Mouse (Mus musculus) midbrain, embryonic 10.5 days (tissue): Measurements from ENCODE around the gene Vmn2r55. TPM values are rescaled to one million over a fixed set of nuclear protein-coding genes. Genes with fewer than 3 reads are reported as not detected.
"Not testable (repeated sequence)": the region's sequence is repeated elsewhere in the genome, so short reads cannot be mapped to it uniquely, and the experiment has no call there.

Source experiments
- DNase-seq: peaks from one replicate; pipeline ENCODE4 v3.0.0-alpha.2; 2017; ENCODE audit warnings: low spot score
- H3K27ac ChIP-seq: fragments of 300-500 bp; sonication (generic); replicated peaks from 2 replicates; pipeline ENCODE4 v1.5.1; 2016; ENCODE audit warnings: mild to moderate bottlenecking
- H3K27me3 ChIP-seq: fragments of 300-500 bp; sonication (generic); 2 replicates; pipeline ENCODE4 v1.6.1; 2016; ENCODE audit warnings: low read depth, mild to moderate bottlenecking; ENCODE audit not compliant: poor library complexity, severe bottlenecking
- H3K36me3 ChIP-seq: fragments of 300-500 bp; sonication (generic); 2 replicates; pipeline ENCODE4 v1.6.1; 2016; ENCODE audit warnings: mild to moderate bottlenecking, moderate library complexity
- H3K4me1 ChIP-seq: fragments of 300-500 bp; sonication (generic); 2 replicates; pipeline ENCODE4 v1.6.1; 2016
- H3K4me3 ChIP-seq: fragments of 300-500 bp; sonication (generic); 2 replicates; pipeline ENCODE4 v1.5.1; 2016; ENCODE audit warnings: mild to moderate bottlenecking, moderate library complexity
- H3K9me3 ChIP-seq: fragments of 300-500 bp; sonication (generic); replicated peaks from 2 replicates; pipeline ENCODE4 v1.6.1; 2016; ENCODE audit warnings: mild to moderate bottlenecking
- WGBS: fragments of 180-500 bp; shearing (Covaris S2); methylation state at CpG from one replicate; pipeline ENCODE4 v1.1.7; 2016; 5-methylcytosine and 5-hydroxymethylcytosine counted together
- polyA plus RNA-seq: library from polyadenylated mRNA; unstranded; fragments of >200 nt; fragmentation: Nextera tagmentation; extraction: Ambion mirVana; gene quantifications from 2 replicates; pipeline ENCODE4 v1.2.1, GENCODE M21; 2016

The Vmn2r55 gene
- polyA plus RNA-seq, result not detected in 2 replicates

DNA sequence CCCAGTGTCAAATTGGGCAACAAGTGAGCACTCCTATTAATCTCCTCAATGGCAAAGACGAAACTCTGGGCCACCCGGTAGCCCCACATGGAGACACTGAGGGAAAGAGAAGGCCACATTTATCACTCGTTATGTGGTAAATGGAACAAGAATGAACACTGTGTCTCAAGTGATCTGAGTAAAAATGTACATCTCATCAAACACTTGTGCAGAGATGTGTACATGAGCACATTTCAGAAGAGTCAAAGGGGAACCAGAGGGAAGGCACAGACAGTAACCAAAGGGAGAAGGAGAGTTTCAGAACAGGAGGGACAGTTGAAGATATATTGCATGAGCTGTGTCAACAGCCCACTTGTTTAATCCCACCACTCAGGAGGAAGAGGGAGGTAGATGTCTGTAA lies at the start of gene Vmn2r55:
Gene Vmn2r55 (minus strand): TSS at position 101 of the 400 bp plus-strand sequence.
- not testable (repeated sequence) for H3K4me1 ChIP-seq, H3K4me3 ChIP-seq, DNase-seq, H3K27ac ChIP-seq, H3K36me3 ChIP-seq, H3K27me3 ChIP-seq, H3K9me3 ChIP-seq
- 92% methylated on average over 3 of the region's 3 CpGs for WGBS

DNA sequence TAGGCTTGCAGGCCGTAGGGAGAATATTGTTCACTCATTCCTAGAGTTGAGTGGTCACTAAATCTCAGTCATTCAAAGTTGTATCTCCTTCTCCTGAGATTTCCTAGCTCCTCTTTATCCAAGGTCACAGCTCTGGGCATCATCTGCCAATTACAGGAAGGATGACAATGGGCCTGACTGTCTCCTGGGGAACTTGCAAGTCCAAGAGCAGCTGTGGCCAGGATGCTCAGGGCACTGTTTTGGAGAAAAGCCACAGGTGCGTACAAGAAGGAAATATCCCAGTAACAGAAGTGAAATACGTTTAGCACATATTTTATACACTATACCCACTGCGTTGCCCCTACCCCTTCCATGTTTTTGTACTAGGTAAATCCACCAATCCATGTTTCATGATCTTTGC lies 44.6 kb downstream of the Vmn2r55 start, which contains the start of gene Vmn2r54:
Gene Vmn2r54 (minus strand): TSS at position 101 of the 400 bp plus-strand sequence.
- not testable (repeated sequence) for H3K36me3 ChIP-seq, H3K4me1 ChIP-seq, H3K4me3 ChIP-seq, DNase-seq, H3K27me3 ChIP-seq, H3K27ac ChIP-seq
- peaks cover 14% of the 10 kb centered on the region for H3K9me3 ChIP-seq
- 86% methylated on average over 3 of the region's 4 CpGs for WGBS

DNA sequence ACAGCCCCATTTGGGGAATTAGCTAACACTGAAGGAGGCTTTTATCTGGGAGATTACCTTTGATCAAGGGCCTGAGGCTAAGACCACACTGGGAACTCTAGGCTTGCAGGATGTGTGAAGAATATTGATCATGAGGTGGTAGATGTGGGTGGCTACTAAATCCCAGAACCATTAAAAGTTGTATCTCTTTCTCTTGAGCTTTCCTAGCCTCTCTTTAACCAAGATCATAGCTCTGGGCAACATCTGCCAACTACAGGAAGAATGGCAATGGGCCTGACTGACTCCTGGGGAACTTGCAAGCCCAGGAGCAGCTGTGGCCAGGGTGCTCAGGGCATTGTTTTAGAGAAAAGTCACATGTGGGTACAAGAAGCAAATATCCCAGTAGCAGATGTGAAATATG lies 76.1 kb downstream of the Vmn2r55 start, which contains the start of gene Vmn2r53:
Gene Vmn2r53 (minus strand): TSS at position 101 of the 400 bp plus-strand sequence.
- Histone ChIP-seq H3K4me3 (no peak within 1 kb of the TSS), H3K9me3 (peaks cover 59% of the 10 kb centered on the region), H3K36me3 (no peaks in the 10 kb centered on the region), H3K4me1 (no peaks in the 10 kb centered on the region), H3K27ac (no peak within 1 kb of the TSS), H3K27me3 (no peaks in the 10 kb centered on the region)
- no peak for DNase-seq

Other genes with a start within 250 kb of the Vmn2r55 start
- gene Zfp606, start 206.7 kb downstream of the Vmn2r55 start, polyA plus RNA-seq, result 35.0 and 41.6 TPM in 2 replicates
- gene 2900092C05Rik, start 172.5 kb downstream of the Vmn2r55 start, polyA plus RNA-seq, result not detected in 2 replicates
- not detected in 2 replicates for gene Vmn2r53, start 76.2 kb downstream of the Vmn2r55 start, polyA plus RNA-seq
- gene Vmn2r54, start 44.7 kb downstream of the Vmn2r55 start, polyA plus RNA-seq, result 0.02 TPM in 1 of 2 replicates, not detected in the other
- gene Vmn2r56, start 50.0 kb upstream of the Vmn2r55 start, polyA plus RNA-seq, result not detected in 2 replicates
- 10.4 and 13.7 TPM in 2 replicates for gene Zscan18, start 118.6 kb upstream of the Vmn2r55 start, polyA plus RNA-seq
- gene Zfp329, start 133.9 kb upstream of the Vmn2r55 start, polyA plus RNA-seq, result 17.3 and 20.4 TPM in 2 replicates
- gene Zfp110, start 149.8 kb upstream of the Vmn2r55 start, polyA plus RNA-seq, result 28.3 and 34.0 TPM in 2 replicates
- 5.5 and 5.7 TPM in 2 replicates for gene Zfp128, start 196.2 kb upstream of the Vmn2r55 start, polyA plus RNA-seq
- gene Zscan22, start 212.8 kb upstream of the Vmn2r55 start, polyA plus RNA-seq, result 16.3 and 17.7 TPM in 2 replicates
- gene Rps5, start 237.3 kb upstream of the Vmn2r55 start, polyA plus RNA-seq, result 886 and 1,011 TPM in 2 replicates
- gene Rnf225, start 242.4 kb upstream of the Vmn2r55 start, polyA plus RNA-seq, result 0.47 and 0.83 TPM in 2 replicates